ENCODE assay signal across 8 mouse cellular contexts in the genomic region with DNA sequence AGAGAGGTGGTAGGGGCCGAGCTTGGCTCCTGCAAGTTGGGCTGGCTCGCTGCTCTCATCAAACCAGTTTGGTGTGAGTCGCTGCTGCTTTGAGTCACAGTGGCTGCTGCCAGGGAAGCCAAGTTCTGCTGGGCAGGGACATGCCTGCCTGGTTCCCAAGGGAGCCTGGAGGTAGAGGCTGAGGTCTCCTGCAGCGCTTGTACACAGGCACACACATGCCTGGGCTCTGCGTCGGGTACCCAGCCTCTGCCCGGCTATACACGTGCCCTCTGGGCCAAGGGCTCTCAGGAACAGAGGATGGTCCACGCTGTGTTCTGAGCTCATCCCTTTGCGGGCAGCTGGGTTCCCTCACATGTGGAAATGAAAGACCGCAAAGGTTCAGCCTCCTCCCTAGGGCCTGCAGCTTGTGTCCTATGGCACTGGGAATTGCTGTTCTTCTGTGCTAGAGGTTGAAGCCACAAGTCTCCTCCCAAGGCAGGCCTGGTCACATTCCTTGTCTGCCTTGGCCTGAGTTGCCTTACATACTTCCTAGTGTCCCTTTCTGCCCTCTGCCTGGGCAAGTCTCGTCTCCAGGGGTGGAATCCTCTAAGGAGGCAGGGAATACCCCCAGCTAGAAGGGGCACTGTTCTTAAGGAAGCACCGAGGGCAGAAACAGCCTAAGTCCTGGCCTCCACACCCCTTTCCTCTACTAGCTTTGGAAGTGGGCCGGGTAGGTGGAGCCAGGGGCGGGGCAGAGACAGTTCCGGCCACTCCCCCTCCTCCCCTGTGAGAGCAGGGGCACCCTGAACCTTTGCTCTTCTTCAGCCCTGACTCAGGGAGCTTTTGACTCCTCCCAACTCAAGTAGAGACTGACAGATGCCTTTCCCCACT. TPM values are rescaled to one million over a fixed set of nuclear protein-coding genes. Genes with fewer than 3 reads are reported as not detected.
DNase-seq lines count a peak whose midpoint lies in the region; ATAC-seq and TF ChIP-seq lines count a peak whose summit lies in the region.
"Had no signal": no experiment of that assay in that cellular context is flagged by ENCODE, and none has a peak within 500 bp of the region (broad histone marks: within the 10 kb centered on the region; RNA-seq: fewer than 3 reads in every experiment).

No protein-coding gene starts in this region.

- peak; percentile 89 for DNase-seq in WW6 (ENCODE audit: low read depth, low spot score)
- DNase-seq in gastrocnemius, postnatal 10 days = peak; percentile 53
- DNase-seq in kidney, adult 18-20 months = peak; percentile 94
- DNase-seq in lung, embryonic 14.5 days = peak; percentile 79
- DNase-seq in thymus, adult 2 months = peak; percentile 89
- no peak for DNase-seq in B cell, adult 2 months

- H3K4me1 ChIP-seq in ES-Bruce4 (ENCODE audit: control insufficient read depth, insufficient read depth, low read length) = peaks cover 7% of the 10 kb centered on the region
- H3K4me1 ChIP-seq in lung, embryonic 14.5 days (ENCODE audit: insufficient read depth) = peaks cover 9% of the 10 kb centered on the region; the same call in 1 of the 2 replicates
- peaks cover 14% of the 10 kb centered on the region for H3K4me1 ChIP-seq in thymus, adult 2 months (replicated peaks; ENCODE audit: control insufficient read depth, insufficient read depth, low read length)

- H3K9me3 ChIP-seq in ES-Bruce4 (replicated peaks; ENCODE audit: control insufficient read depth, insufficient read depth, low read length, poor library complexity, severe bottlenecking) = no peaks in the 10 kb centered on the region
- no peaks in the 10 kb centered on the region for H3K9me3 ChIP-seq in lung, embryonic 14.5 days (ENCODE audit: low read depth, low read length)

- peak overlapping the region; percentile 26 for H3K4me3 ChIP-seq in ES-Bruce4 (ENCODE audit: low read depth, low read length)
- H3K4me3 ChIP-seq in lung, embryonic 14.5 days (ENCODE audit: low read depth, low read length) = no peak overlapping the region
- H3K4me3 ChIP-seq in thymus, adult 2 months (ENCODE audit: control insufficient read depth, insufficient read depth, low read length) = no peak overlapping the region

- H3K27ac ChIP-seq in ES-Bruce4 (ENCODE audit: insufficient read depth, low read length) = peak overlapping the region; percentile 37
- no peak overlapping the region for H3K27ac ChIP-seq in lung, embryonic 14.5 days (ENCODE audit: low read depth)
- no peak overlapping the region for H3K27ac ChIP-seq in thymus, adult 2 months (ENCODE audit: control insufficient read depth, insufficient read depth, low read length)
- H3K27ac ChIP-seq: macrophage had no signal

- TF ChIP-seq POLR2A in ES-Bruce4 (IDR thresholded peaks at IDR 0.05; ENCODE audit: insufficient read depth, low read length) = no peak
- TF ChIP-seq POLR2A in thymus, adult 2 months (IDR thresholded peaks at IDR 0.05; ENCODE audit: control insufficient read depth, extremely low read depth, insufficient read depth, low read length, poor library complexity) = no peak; the same call in 1 of the 2 replicates

- 37% methylated on average over 16 of the region's 16 CpGs for WGBS in lung, embryonic 14.5 days
- 56% methylated on average over 16 of the region's 16 CpGs for WGBS in thymus, adult 2 months

- H3K27me3 ChIP-seq in ES-Bruce4 (ENCODE audit: control insufficient read depth, insufficient read depth, low read length, poor library complexity, severe bottlenecking) = no peaks in the 10 kb centered on the region
- peaks cover 26% of the 10 kb centered on the region for H3K27me3 ChIP-seq in lung, embryonic 14.5 days (ENCODE audit: insufficient read depth, low read length)
- peaks cover 5% of the 10 kb centered on the region; the same call in 1 of the 2 replicates for H3K27me3 ChIP-seq in thymus, adult 2 months (ENCODE audit: control insufficient read depth, insufficient read depth, low read length)

- no peak for TF ChIP-seq EP300 in ES-Bruce4 (IDR thresholded peaks at IDR 0.05; ENCODE audit: insufficient read depth, low read depth, low read length)

- no peaks in the 10 kb centered on the region for H3K36me3 ChIP-seq in ES-Bruce4 (ENCODE audit: control insufficient read depth, insufficient read depth, low read length, poor library complexity, severe bottlenecking)
- H3K36me3 ChIP-seq in lung, embryonic 14.5 days (ENCODE audit: insufficient read depth) = no peaks in the 10 kb centered on the region
- H3K36me3 ChIP-seq in thymus, adult 2 months (ENCODE audit: control insufficient read depth, insufficient read depth, low read length) = no peaks in the 10 kb centered on the region

- peak; percentile 52; the same call in 1 of the 2 replicates for ATAC-seq in lung, embryonic 14.5 days (ENCODE audit: insufficient read depth)

- peak overlapping the region; percentile 23; the same call in 1 of the 2 replicates for H3K4me2 ChIP-seq in lung, embryonic 14.5 days

- no peak for TF ChIP-seq CTCF in ES-Bruce4 (IDR thresholded peaks at IDR 0.05; ENCODE audit: low read depth, low read length)
- no peak for TF ChIP-seq CTCF in lung, embryonic 14.5 days (IDR thresholded peaks at IDR 0.05; ENCODE audit: low read depth)
- no peak for TF ChIP-seq CTCF in thymus, adult 2 months (IDR thresholded peaks at IDR 0.05; ENCODE audit: borderline replicate concordance, control insufficient read depth, extremely low read depth, insufficient read depth, low read length, poor library complexity)

- H3K9ac ChIP-seq in ES-Bruce4 (ENCODE audit: low read depth, poor library complexity, severe bottlenecking) = 0 out of 2 replicates have a peak overlapping the region, but pooled peaks have one; percentile 4
- no peak overlapping the region for H3K9ac ChIP-seq in lung, embryonic 14.5 days

RNA-seq across cellular contexts. Expression of gene Plekhg6, which starts 2.8 kb away (rescaled TPM):
- 2.3 and 2.5 TPM in 2 replicates for polyA plus RNA-seq in ES-Bruce4 (2011; ENCODE audit: insufficient read depth, insufficient read length, low read depth, missing spikeins)
- under 1 TPM in 1 of 2 experiments, not detected in 1; 0.07 TPM for total RNA-seq in gastrocnemius, postnatal 10 days (2021)
- polyA plus RNA-seq in lung, embryonic 14.5 days (2014; fragmentation: Nextera tagmentation; extraction: Ambion mirVana) = 0.22 and 0.51 TPM in 2 replicates
- polyA plus RNA-seq in thymus, adult 2 months (2012; rRNA removed) = 2.4 and 2.5 TPM in 2 replicates
- polyA plus RNA-seq: macrophage had no signal

RNA-seq across cellular contexts. Expression of gene Tnfrsf1a, which starts 28.7 kb away (rescaled TPM):
- polyA plus RNA-seq in ES-Bruce4 (2011; ENCODE audit: insufficient read depth, insufficient read length, low read depth, missing spikeins) = 13.1 and 19.8 TPM in 2 replicates
- 10 to 100 TPM; 43.8 to 58.8 TPM for total RNA-seq in gastrocnemius, postnatal 10 days (2021)
- polyA plus RNA-seq in lung, embryonic 14.5 days (2014; fragmentation: Nextera tagmentation; extraction: Ambion mirVana) = 82.5 and 83.3 TPM in 2 replicates
- polyA plus RNA-seq in thymus, adult 2 months (2012; rRNA removed) = 140 and 149 TPM in 2 replicates

RNA-seq across cellular contexts. Expression of gene Scnn1a, which starts 57.4 kb away (rescaled TPM):
- 2.0 and 2.3 TPM in 2 replicates for polyA plus RNA-seq in ES-Bruce4 (2011; ENCODE audit: insufficient read depth, insufficient read length, low read depth, missing spikeins)
- under 1 TPM; 0.31 to 0.43 TPM for total RNA-seq in gastrocnemius, postnatal 10 days (2021)
- polyA plus RNA-seq in lung, embryonic 14.5 days (2014; fragmentation: Nextera tagmentation; extraction: Ambion mirVana) = 1.8 and 2.2 TPM in 2 replicates
- 32.8 and 35.8 TPM in 2 replicates for polyA plus RNA-seq in thymus, adult 2 months (2012; rRNA removed)

Comparison
In these comparisons a context has a peak if more than half of its experiments do, and no peak if none do; other contexts are left out.
1. DNase-seq: peak in WW6 (single experiment), gastrocnemius, postnatal 10 days (single experiment), kidney, adult 18-20 months (single experiment), lung, embryonic 14.5 days (single experiment) and thymus, adult 2 months (single experiment); none in B cell, adult 2 months (0 of 2).
2. RNA of gene Scnn1a, which starts 57.4 kb away (polyA plus RNA-seq): 32.8 to 35.8 TPM in thymus, adult 2 months; 2.0 to 2.3 TPM in ES-Bruce4 and 1.8 to 2.2 TPM in lung, embryonic 14.5 days; every median in the first group is over 10 times any median in the second.